Mouse (Mus musculus) kidney, postnatal 14 days (tissue): ENCODE results near the gene Pnpo.

ENCODE experiments used
- DNase-seq: peaks from one replicate; pipeline ENCODE4 v3.0.0; 2022; ENCODE audit warnings: mixed read lengths

Pnpo gene

GRCm38 (mm10) chr11:96943746-96944304 is at the start of gene Pnpo:
TSS of gene Pnpo (minus strand) at chr11:96943986.
- peak; percentile 96 for DNase-seq

GRCm38 (mm10) chr11:96992722-96993311 is 49.0 kb upstream of the Pnpo start:
- no peak for DNase-seq

- DNase-seq, result no peak
These were observed 47.7 kb upstream of the Pnpo start for GRCm38 (mm10) chr11:96991501-96991900.

GRCm38 (mm10) chr11:96987873-96988655 is 44.3 kb upstream of the Pnpo start:
- peak; percentile 37 for DNase-seq

GRCm38 (mm10) chr11:96986463-96986862 is 42.7 kb upstream of the Pnpo start:
- DNase-seq, result no peak

- no peak for DNase-seq
These were observed 41.1 kb upstream of the Pnpo start for GRCm38 (mm10) chr11:96984903-96985302.

- DNase-seq, result no peak
These were observed 39.1 kb upstream of the Pnpo start, which contains the start of gene Sp2 for GRCm38 (mm10) chr11:96982859-96983258. TSS of gene Sp2 (minus strand) at chr11:96982959.

GRCm38 (mm10) chr11:96982355-96982754 is 38.6 kb upstream of the Pnpo start:
- DNase-seq, result peak; percentile 87

- DNase-seq, result no peak
These were observed 37.7 kb upstream of the Pnpo start for GRCm38 (mm10) chr11:96981461-96981860.

GRCm38 (mm10) chr11:96980021-96980420 is 36.2 kb upstream of the Pnpo start:
- DNase-seq, result no peak

GRCm38 (mm10) chr11:96979329-96979728 is 35.5 kb upstream of the Pnpo start:
- DNase-seq, result no peak

GRCm38 (mm10) chr11:96978401-96979246 is 34.8 kb upstream of the Pnpo start:
- no peak for DNase-seq

- DNase-seq, result peak; percentile 99
These were observed 34.0 kb upstream of the Pnpo start for GRCm38 (mm10) chr11:96977606-96978400.

GRCm38 (mm10) chr11:96976911-96977591 is 33.3 kb upstream of the Pnpo start:
- peak; percentile 93 for DNase-seq

- no peak for DNase-seq
These were observed 32.5 kb upstream of the Pnpo start for GRCm38 (mm10) chr11:96976379-96976687.

- no peak for DNase-seq
These were observed 32.0 kb upstream of the Pnpo start for GRCm38 (mm10) chr11:96975511-96976378.

GRCm38 (mm10) chr11:96974813-96975212 is 31.0 kb upstream of the Pnpo start:
- DNase-seq, result no peak

GRCm38 (mm10) chr11:96973426-96973964 is 29.7 kb upstream of the Pnpo start:
- DNase-seq, result no peak

- no peak for DNase-seq
These were observed 29.1 kb upstream of the Pnpo start for GRCm38 (mm10) chr11:96972906-96973305.

GRCm38 (mm10) chr11:96970341-96970740 is 26.6 kb upstream of the Pnpo start:
- no peak for DNase-seq
